Mouse (Mus musculus) hindbrain, embryonic 12.5 days (tissue): ENCODE measurements around the gene Chst8. TPM values are rescaled to one million over a fixed set of nuclear protein-coding genes. Genes with fewer than 3 reads are reported as not detected.

ENCODE experiments used
- ATAC-seq: fragments of 200-750 bp; cut with Nextera tagmentation; 2 replicates; pipeline ENCODE4 v1.8.0; 2017; ENCODE audit warnings: moderate TSS enrichment; ENCODE audit not compliant: low FRiP score
- H3K27ac ChIP-seq: fragments of 300-500 bp; sonication (generic); 2 replicates; pipeline ENCODE4 v1.5.1; 2016; ENCODE audit warnings: mild to moderate bottlenecking
- H3K27me3 ChIP-seq: fragments of 300-500 bp; sonication (generic); 2 replicates; pipeline ENCODE4 v1.6.1; 2016; ENCODE audit warnings: mild to moderate bottlenecking
- H3K36me3 ChIP-seq: fragments of 300-500 bp; sonication (generic); 2 replicates; pipeline ENCODE4 v1.6.1; 2016; ENCODE audit warnings: mild to moderate bottlenecking
- H3K4me1 ChIP-seq: fragments of 300-500 bp; sonication (generic); 2 replicates; pipeline ENCODE4 v1.6.1; 2016
- H3K4me2 ChIP-seq: fragments of 300-500 bp; sonication (generic); replicated peaks from 2 replicates; pipeline ENCODE4 v1.6.1; 2016; ENCODE audit warnings: mild to moderate bottlenecking
- H3K4me3 ChIP-seq: fragments of 300-500 bp; sonication (generic); 2 replicates; pipeline ENCODE4 v1.5.1; 2016; ENCODE audit warnings: mild to moderate bottlenecking
- H3K9ac ChIP-seq: fragments of 300-500 bp; sonication (generic); 2 replicates; pipeline ENCODE4 v1.6.1; 2016; ENCODE audit warnings: mild to moderate bottlenecking, moderate library complexity
- H3K9me3 ChIP-seq: fragments of 300-500 bp; sonication (generic); replicated peaks from 2 replicates; pipeline ENCODE4 v1.6.1; 2016; ENCODE audit warnings: mild to moderate bottlenecking
- WGBS: fragments of 180-500 bp; shearing (Covaris S2); methylation state at CpG from one replicate; pipeline ENCODE4 v1.1.7; 2016; 5-methylcytosine and 5-hydroxymethylcytosine counted together
- polyA plus RNA-seq: library from polyadenylated mRNA; unstranded; fragments of >200 nt; fragmentation: Nextera tagmentation; extraction: Ambion mirVana; gene quantifications from 2 replicates; pipeline ENCODE4 v1.2.1, GENCODE M21; 2016

Chst8 gene
- polyA plus RNA-seq, 1 experiment from 2014 or later = 22.4 TPM

DNA sequence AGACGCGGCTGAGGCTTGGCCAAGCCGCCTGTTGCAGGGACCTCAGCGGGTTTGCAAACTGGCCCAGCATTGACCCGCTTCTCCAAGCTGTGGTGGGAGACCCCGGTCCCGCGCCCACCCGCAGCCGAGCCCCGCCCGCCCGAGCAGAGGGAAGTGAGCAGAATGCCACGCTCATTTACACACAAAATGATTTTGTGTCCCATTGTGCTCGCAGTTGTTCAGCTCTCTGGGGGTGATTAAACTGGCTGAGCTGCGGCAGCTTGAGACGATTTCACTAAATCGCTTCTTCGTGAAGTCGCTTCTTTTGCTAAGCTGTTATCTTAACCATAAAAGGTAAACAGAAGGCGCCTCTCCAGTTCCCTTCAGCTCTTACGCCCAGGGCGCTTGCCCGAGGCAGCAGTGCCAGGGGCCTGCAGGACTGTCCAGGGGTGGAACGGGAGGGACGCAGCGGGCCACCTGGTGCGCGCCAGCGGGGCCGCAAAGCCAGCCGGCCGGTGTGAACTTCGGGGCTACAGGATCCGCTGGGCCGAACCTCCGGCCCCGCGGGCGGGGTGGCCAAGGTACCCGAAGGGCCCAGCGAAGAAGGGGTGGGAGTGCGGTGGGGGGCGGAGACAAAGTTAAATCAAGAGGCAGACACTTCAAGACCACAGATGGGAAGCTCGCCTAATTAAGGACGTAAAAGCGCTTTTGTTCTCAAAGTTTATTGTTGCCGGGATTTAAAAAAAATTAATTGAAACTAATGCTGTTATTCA, 159.6 kb downstream of the Chst8 start:
- H3K4me2 ChIP-seq = peak overlapping the region; percentile 82
- no peaks in the 10 kb centered on the region for H3K9me3 ChIP-seq
- peak overlapping the region; percentile 100 for H3K27ac ChIP-seq
- H3K9ac ChIP-seq = peak overlapping the region; percentile 97
- H3K27me3 ChIP-seq = no peaks in the 10 kb centered on the region
- no peak for ATAC-seq
- peak overlapping the region; percentile 91 for H3K4me3 ChIP-seq
- 1% methylated on average over 48 of the region's 48 CpGs for WGBS
- H3K36me3 ChIP-seq = peaks cover 24% of the 10 kb centered on the region
- peaks cover 42% of the 10 kb centered on the region for H3K4me1 ChIP-seq

DNA sequence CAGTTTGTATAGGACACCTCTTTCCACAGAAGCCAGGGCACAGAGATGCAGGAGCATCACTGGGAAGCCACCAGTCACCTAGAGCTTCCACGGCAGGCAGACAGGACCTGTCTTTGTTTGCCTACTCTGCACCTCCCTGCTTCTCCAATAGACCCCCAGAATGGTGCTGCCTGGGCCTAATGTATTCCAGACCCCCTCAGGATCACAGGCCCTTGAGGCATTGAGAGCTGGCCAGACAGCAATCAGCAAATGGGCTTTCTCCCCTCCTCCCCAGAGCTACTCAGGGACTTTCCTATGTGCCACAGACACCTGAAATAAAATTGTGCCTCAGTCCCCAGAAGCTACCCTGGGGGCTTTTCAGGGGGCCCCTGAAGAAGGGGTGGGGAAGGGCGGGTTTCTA, 161.1 kb downstream of the Chst8 start:
- H3K4me1 ChIP-seq = peaks cover 44% of the 10 kb centered on the region
- WGBS = 41% methylated on average over 2 of the region's 2 CpGs
- H3K27me3 ChIP-seq = no peaks in the 10 kb centered on the region
- peaks cover 39% of the 10 kb centered on the region for H3K36me3 ChIP-seq
- no peak for ATAC-seq
- H3K27ac ChIP-seq = peak overlapping the region; percentile 100
- H3K9me3 ChIP-seq = no peaks in the 10 kb centered on the region
- peak overlapping the region; percentile 91 for H3K4me3 ChIP-seq
- peak overlapping the region; percentile 97 for H3K9ac ChIP-seq
- H3K4me2 ChIP-seq = peak overlapping the region; percentile 82

- Histone ChIP-seq H3K27ac (no peak overlapping the region), H3K4me2 (no peak overlapping the region), H3K4me3 (no peak overlapping the region), H3K9ac (no peak overlapping the region), H3K27me3 (no peaks in the 10 kb centered on the region), H3K36me3 (peaks cover 81% of the 10 kb centered on the region), H3K9me3 (no peaks in the 10 kb centered on the region), H3K4me1 (peaks cover 60% of the 10 kb centered on the region)
- no peak for ATAC-seq
- 84% methylated on average over 9 of the region's 9 CpGs for WGBS
These were observed 165.5 kb downstream of the Chst8 start for GRCm38 (mm10) chr7:34647052-34647451.

GRCm38 (mm10) chr7:34646144-34646795, 166.2 kb downstream of the Chst8 start:
- no peak overlapping the region for H3K4me2 ChIP-seq
- no peak overlapping the region for H3K27ac ChIP-seq
- peaks cover 52% of the 10 kb centered on the region for H3K4me1 ChIP-seq
- peaks cover 89% of the 10 kb centered on the region for H3K36me3 ChIP-seq
- 88% methylated on average over 12 of the region's 12 CpGs for WGBS
- H3K27me3 ChIP-seq = no peaks in the 10 kb centered on the region
- H3K4me3 ChIP-seq = no peak overlapping the region
- ATAC-seq = no peak
- H3K9ac ChIP-seq = no peak overlapping the region
- no peaks in the 10 kb centered on the region for H3K9me3 ChIP-seq

- Histone ChIP-seq H3K9me3 (no peaks in the 10 kb centered on the region), H3K36me3 (peaks cover 94% of the 10 kb centered on the region), H3K4me2 (no peak overlapping the region), H3K9ac (no peak overlapping the region), H3K27me3 (no peaks in the 10 kb centered on the region), H3K4me1 (peaks cover 45% of the 10 kb centered on the region), H3K4me3 (no peak overlapping the region), H3K27ac (no peak overlapping the region)
- WGBS = 87% methylated on average over 2 of the region's 2 CpGs
- no peak for ATAC-seq
These were observed 166.9 kb downstream of the Chst8 start for GRCm38 (mm10) chr7:34645623-34646022.

GRCm38 (mm10) chr7:34644591-34644990, 167.9 kb downstream of the Chst8 start:
- H3K9me3 ChIP-seq = no peaks in the 10 kb centered on the region
- no peak overlapping the region for H3K4me3 ChIP-seq
- no peak overlapping the region for H3K4me2 ChIP-seq
- peaks cover 98% of the 10 kb centered on the region for H3K36me3 ChIP-seq
- 77% methylated on average over 18 of the region's 18 CpGs for WGBS
- no peaks in the 10 kb centered on the region for H3K27me3 ChIP-seq
- H3K9ac ChIP-seq = no peak overlapping the region
- ATAC-seq = no peak
- H3K27ac ChIP-seq = 0 out of 2 replicates have a peak overlapping the region, but pooled peaks have one; percentile 12
- peaks cover 39% of the 10 kb centered on the region for H3K4me1 ChIP-seq

DNA sequence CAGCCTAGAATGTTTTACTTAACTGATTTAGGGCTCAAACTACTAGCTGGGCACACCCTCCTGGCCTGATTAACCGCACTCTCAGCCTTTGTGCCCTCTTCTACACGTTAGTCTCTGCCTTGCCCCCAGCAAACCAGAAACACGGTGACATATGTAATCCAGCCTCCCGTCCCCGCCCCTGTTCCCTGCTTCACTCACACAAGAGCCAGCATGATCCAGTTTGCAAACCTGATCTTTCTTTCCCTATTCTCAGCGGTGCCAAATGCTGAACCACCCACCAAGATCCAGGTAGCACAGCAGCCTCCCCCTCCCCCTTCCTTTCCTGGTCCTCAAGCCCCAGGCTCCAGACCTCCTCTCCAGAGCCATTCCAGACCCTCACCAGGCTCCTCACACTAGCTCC, 169.2 kb downstream of the Chst8 start:
- Histone ChIP-seq H3K9ac (no peak overlapping the region), H3K4me2 (no peak overlapping the region), H3K27me3 (no peaks in the 10 kb centered on the region), H3K27ac (no peak overlapping the region), H3K9me3 (no peaks in the 10 kb centered on the region), H3K4me3 (no peak overlapping the region), H3K4me1 (peaks cover 36% of the 10 kb centered on the region), H3K36me3 (peaks cover 98% of the 10 kb centered on the region)
- 75% methylated on average over 6 of the region's 6 CpGs for WGBS
- no peak for ATAC-seq

GRCm38 (mm10) chr7:34641968-34642367, 170.5 kb downstream of the Chst8 start:
- H3K36me3 ChIP-seq = peaks cover 85% of the 10 kb centered on the region
- no peak overlapping the region for H3K9ac ChIP-seq
- H3K4me3 ChIP-seq = no peak overlapping the region
- no peaks in the 10 kb centered on the region for H3K9me3 ChIP-seq
- no peak for ATAC-seq
- H3K4me1 ChIP-seq = peaks cover 34% of the 10 kb centered on the region
- 89% methylated on average over 13 of the region's 13 CpGs for WGBS
- H3K27ac ChIP-seq = no peak overlapping the region
- no peak overlapping the region for H3K4me2 ChIP-seq
- H3K27me3 ChIP-seq = no peaks in the 10 kb centered on the region

DNA sequence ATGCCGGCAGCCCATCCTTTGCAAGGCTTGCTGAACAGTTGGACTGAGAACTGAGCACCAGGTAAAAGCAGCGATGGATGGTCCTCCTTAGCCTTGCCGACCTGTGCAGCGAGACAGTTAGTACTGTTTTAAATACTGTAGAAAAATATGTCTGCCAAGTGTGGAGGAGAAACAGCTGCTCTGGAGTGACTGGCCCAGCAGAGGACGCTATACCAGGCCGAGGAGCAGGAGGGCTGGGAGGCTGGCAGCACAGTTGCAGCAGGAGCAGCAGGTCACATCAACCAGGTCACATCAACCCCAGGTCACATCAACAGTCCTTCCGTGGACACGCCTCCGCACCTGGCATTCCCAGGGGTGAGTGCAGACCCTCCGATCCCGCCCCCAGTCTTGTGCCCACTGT, 172.7 kb downstream of the Chst8 start:
- H3K27ac ChIP-seq = no peak overlapping the region
- H3K27me3 ChIP-seq = no peaks in the 10 kb centered on the region
- H3K4me1 ChIP-seq = peaks cover 16% of the 10 kb centered on the region
- 87% methylated on average over 11 of the region's 11 CpGs for WGBS
- H3K4me3 ChIP-seq = no peak overlapping the region
- no peaks in the 10 kb centered on the region for H3K9me3 ChIP-seq
- 0 out of 2 replicates have a peak, but pooled peaks have one; percentile 23 for ATAC-seq
- no peak overlapping the region for H3K4me2 ChIP-seq
- H3K36me3 ChIP-seq = peaks cover 64% of the 10 kb centered on the region
- no peak overlapping the region for H3K9ac ChIP-seq

GRCm38 (mm10) chr7:34636661-34637060, 175.8 kb downstream of the Chst8 start:
- Histone ChIP-seq H3K27me3 (no peaks in the 10 kb centered on the region), H3K36me3 (peaks cover 33% of the 10 kb centered on the region), H3K4me1 (peaks cover 4% of the 10 kb centered on the region; the same call in 1 of the 2 replicates), H3K9me3 (no peaks in the 10 kb centered on the region), H3K4me2 (no peak overlapping the region), H3K4me3 (no peak overlapping the region), H3K9ac (no peak overlapping the region), H3K27ac (no peak overlapping the region)
- no peak for ATAC-seq
- WGBS = 85% methylated on average over 4 of the region's 4 CpGs

DNA sequence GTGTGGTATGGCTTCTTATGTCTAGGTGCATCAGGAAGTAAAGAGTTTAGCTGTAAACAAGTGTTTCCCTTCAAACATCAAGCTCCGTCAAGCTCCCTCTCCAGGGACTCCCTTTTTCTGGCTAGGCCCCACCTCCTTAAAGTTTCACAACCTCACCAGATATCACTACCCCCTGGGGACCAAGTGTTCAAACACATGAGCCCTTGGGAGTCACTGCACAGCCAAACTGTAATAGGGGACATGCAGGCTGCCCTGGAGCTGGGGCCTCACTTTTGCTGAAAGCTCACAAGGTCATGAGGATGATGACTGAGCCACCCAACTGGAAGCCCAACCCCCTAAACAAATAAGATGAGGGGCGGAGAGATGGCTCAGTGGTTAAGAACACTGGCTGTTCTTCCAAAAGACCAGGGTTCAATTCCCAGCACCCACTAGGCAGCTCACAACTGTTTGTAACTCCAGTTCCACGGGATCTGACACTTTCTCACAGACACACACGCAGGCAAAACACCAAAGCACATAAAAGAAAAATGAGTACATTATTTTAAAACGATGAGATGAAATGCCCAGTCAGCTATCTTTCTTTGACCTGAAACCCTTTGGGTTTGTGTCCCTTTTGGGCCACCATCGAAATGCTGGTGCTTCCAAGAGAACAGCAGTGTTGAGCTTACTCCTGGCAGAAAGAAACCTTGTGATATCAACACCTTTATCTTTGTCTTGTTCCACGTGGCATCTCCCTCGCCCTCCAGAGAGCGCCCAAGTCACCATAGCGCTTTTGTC, 179.4 kb downstream of the Chst8 start:
- Histone ChIP-seq H3K36me3 (no peaks in the 10 kb centered on the region), H3K9me3 (no peaks in the 10 kb centered on the region), H3K4me1 (peaks cover 16% of the 10 kb centered on the region), H3K4me3 (no peak overlapping the region), H3K27me3 (no peaks in the 10 kb centered on the region), H3K9ac (no peak overlapping the region), H3K4me2 (no peak overlapping the region), H3K27ac (no peak overlapping the region)
- 87% methylated on average over 10 of the region's 10 CpGs for WGBS
- ATAC-seq = no peak
